Mouse (Mus musculus) testis, adult 10 weeks (tissue): ENCODE data around the gene Gm21874. TPM values are rescaled to one million over a fixed set of nuclear protein-coding genes. Genes with fewer than 3 reads are reported as not detected.

Experiments used
- polyA plus RNA-seq: library from polyadenylated mRNA; stranded (reverse); fragments of 350-450 nt; fragmentation: Illumina TruSeq; extraction: RNeasy Lipid Tissue Mini Kit (QIAGEN cat#74804); gene quantifications from one replicate; pipeline ENCODE4 v1.2.3, GENCODE M21; 2014; ENCODE audit warnings: low read depth, low replicate concordance

The Gm21874 gene
- 0.20 TPM for polyA plus RNA-seq

DNA sequence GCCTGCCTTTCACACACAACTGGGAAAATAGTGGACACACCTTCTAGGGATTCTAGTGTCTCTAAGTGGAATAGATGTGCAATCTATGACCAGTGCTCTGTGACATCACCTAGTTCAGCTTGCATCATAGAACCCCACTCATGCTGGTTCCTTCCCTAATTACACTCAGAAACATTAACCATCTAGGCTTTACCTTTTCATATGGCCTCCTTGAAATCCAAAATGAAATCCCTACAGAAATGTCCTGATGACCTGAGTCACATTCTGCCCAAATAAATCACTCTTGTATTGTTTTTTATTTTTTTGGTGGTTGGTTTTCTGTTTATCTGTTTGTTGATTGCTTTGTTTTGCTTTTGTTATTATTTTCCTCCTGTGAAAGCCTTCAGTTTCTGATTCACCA lies at the start of gene Gm21874:
Gene Gm21874 (minus strand): TSS at position 101 of the 400 bp plus-strand sequence.

Other genes with a start within 250 kb of the Gm21874 start
- gene Gm21721, start 214.0 kb downstream of the Gm21874 start, polyA plus RNA-seq, result 1.3 TPM
- gene Gm21812, start 69.0 kb downstream of the Gm21874 start, polyA plus RNA-seq, result 6.0 TPM